Mouse (Mus musculus) hindbrain, embryonic 14.5 days (tissue): ENCODE measurements around the gene March10. TPM values are rescaled to one million over a fixed set of nuclear protein-coding genes. Genes with fewer than 3 reads are reported as not detected.

Source experiments
- ATAC-seq: fragments of 200-750 bp; cut with Nextera tagmentation; 2 replicates; pipeline ENCODE4 v1.8.0; 2017; ENCODE audit warnings: moderate number of reproducible peaks, mild to moderate bottlenecking, moderate TSS enrichment, moderate library complexity; ENCODE audit not compliant: low FRiP score
- DNase-seq: peaks from one replicate; pipeline ENCODE4 v3.0.0-alpha.2; 2015; ENCODE audit warnings: low spot score
- H3K27ac ChIP-seq: fragments of 300-500 bp; sonication (generic); 2 replicates; pipeline ENCODE4 v1.5.1; 2014; ENCODE audit warnings: mild to moderate bottlenecking, moderate library complexity
- H3K27me3 ChIP-seq: fragments of 300-500 bp; sonication (generic); 2 replicates; pipeline ENCODE4 v1.6.1; 2014; ENCODE audit warnings: mild to moderate bottlenecking, low read length, mixed read lengths; ENCODE audit not compliant: control insufficient read depth, insufficient read depth
- H3K36me3 ChIP-seq: fragments of 300-500 bp; sonication (generic); replicated peaks from 2 replicates; pipeline ENCODE4 v1.6.1; 2014; ENCODE audit not compliant: control insufficient read depth, insufficient read depth
- H3K4me1 ChIP-seq: fragments of 300-500 bp; sonication (generic); replicated peaks from 2 replicates; pipeline ENCODE4 v1.6.1; 2014; ENCODE audit warnings: antibody characterized with exemption, low read length, mixed read lengths; ENCODE audit not compliant: control insufficient read depth, insufficient read depth
- H3K4me2 ChIP-seq: fragments of 300-500 bp; sonication (generic); replicated peaks from 2 replicates; pipeline ENCODE4 v1.6.1; 2014; ENCODE audit warnings: mild to moderate bottlenecking, moderate library complexity
- H3K4me3 ChIP-seq: fragments of 300-500 bp; sonication (generic); replicated peaks from 2 replicates; pipeline ENCODE4 v1.5.1; 2014; ENCODE audit warnings: mild to moderate bottlenecking, low read length
- H3K9ac ChIP-seq: fragments of 300-500 bp; sonication (generic); 2 replicates; pipeline ENCODE4 v1.6.1; 2014
- H3K9me3 ChIP-seq: fragments of 300-500 bp; sonication (generic); 2 replicates; pipeline ENCODE4 v1.6.1; 2016; ENCODE audit warnings: low read length; ENCODE audit not compliant: control insufficient read depth
- WGBS: fragments of 180-500 bp; shearing (Covaris S2); extraction: QIAGEN DNeasy Blood & Tissue Kit; methylation state at CpG from one replicate; pipeline ENCODE4 v1.1.7; 2014; 5-methylcytosine and 5-hydroxymethylcytosine counted together
- polyA plus RNA-seq: library from polyadenylated mRNA; unstranded; fragments of >200 nt; fragmentation: Nextera tagmentation; extraction: Ambion mirVana; gene quantifications from 2 replicates; pipeline ENCODE4 v1.2.1, GENCODE M21; 2014

The March10 gene
- polyA plus RNA-seq, 1 experiment from 2014 or later: 0.41 TPM

DNA sequence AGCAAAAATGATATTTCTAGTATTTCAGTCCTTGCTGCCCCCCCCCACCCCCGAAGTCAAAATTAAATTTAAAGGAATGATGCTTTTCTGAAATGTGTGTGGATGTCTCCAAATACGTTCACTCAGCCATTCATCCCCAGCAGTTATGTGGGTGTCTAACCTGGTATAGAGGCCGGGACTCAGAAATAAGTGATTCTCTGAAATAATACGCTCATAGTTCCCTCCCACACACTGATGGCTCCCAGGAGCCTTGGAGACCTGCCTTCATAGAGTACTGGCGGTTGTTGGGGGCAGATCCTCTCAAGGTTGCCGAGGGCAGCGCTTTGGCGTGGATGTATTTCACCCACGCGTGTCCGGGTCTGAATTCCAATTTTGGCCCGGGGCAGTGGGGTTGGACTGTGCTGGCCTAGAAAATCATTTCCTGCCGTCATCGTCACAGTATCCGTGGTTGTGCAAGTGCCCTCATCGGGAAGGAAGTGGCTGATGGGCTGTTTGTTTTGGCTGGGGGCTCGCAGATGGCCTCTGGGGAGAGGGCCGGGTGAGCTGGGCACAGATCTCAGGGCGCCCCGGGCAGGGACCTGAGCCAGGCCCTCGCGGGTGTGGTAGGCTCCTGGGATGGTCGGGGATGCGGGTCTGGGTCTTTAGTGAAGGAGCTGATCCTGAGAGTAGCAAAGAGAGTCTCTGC lies 145.1 kb downstream of the March10 start:
- H3K27ac ChIP-seq: no peak overlapping the region
- peaks cover 25% of the 10 kb centered on the region for H3K4me1 ChIP-seq
- H3K4me3 ChIP-seq: no peak overlapping the region
- no peak for ATAC-seq
- no peaks in the 10 kb centered on the region for H3K36me3 ChIP-seq
- H3K27me3 ChIP-seq: no peaks in the 10 kb centered on the region
- DNase-seq: no peak
- H3K9me3 ChIP-seq: no peaks in the 10 kb centered on the region
- 70% methylated on average over 24 of the region's 24 CpGs for WGBS
- no peak overlapping the region for H3K4me2 ChIP-seq
- H3K9ac ChIP-seq: no peak overlapping the region

Other genes starting within 250 kb of the March10 start
- 3.4 and 3.7 TPM in 2 replicates for gene Mrc2, start 164.1 kb downstream of the March10 start, polyA plus RNA-seq
- 52.9 and 58.3 TPM in 2 replicates for gene Tanc2, start 133.3 kb upstream of the March10 start, polyA plus RNA-seq